Mouse (Mus musculus) forebrain, embryonic 13.5 days (tissue): ENCODE measurements around the gene Rnf138rt1. TPM values are rescaled to one million over a fixed set of nuclear protein-coding genes. Genes with fewer than 3 reads are reported as not detected.

ENCODE experiments used
- ATAC-seq: fragments of 200-750 bp; cut with Nextera tagmentation; 2 replicates; pipeline ENCODE4 v1.8.0; 2017
- H3K27ac ChIP-seq: fragments of 300-500 bp; sonication (generic); 2 replicates; pipeline ENCODE4 v1.5.1; 2015; ENCODE audit warnings: inconsistent platforms, mild to moderate bottlenecking, moderate library complexity
- H3K27me3 ChIP-seq: fragments of 300-500 bp; sonication (generic); 2 replicates; pipeline ENCODE4 v1.6.1; 2015; ENCODE audit warnings: mild to moderate bottlenecking, inconsistent platforms
- H3K36me3 ChIP-seq: fragments of 300-500 bp; sonication (generic); 2 replicates; pipeline ENCODE4 v1.6.1; 2015; ENCODE audit warnings: mild to moderate bottlenecking, inconsistent platforms; ENCODE audit not compliant: poor library complexity, severe bottlenecking
- H3K4me1 ChIP-seq: fragments of 300-500 bp; sonication (generic); 2 replicates; pipeline ENCODE4 v1.6.1; 2015; ENCODE audit warnings: inconsistent platforms
- H3K4me2 ChIP-seq: fragments of 300-500 bp; sonication (generic); 2 replicates; pipeline ENCODE4 v1.6.1; 2015; ENCODE audit warnings: inconsistent platforms, mild to moderate bottlenecking, moderate library complexity
- H3K4me3 ChIP-seq: fragments of 300-500 bp; sonication (generic); 2 replicates; pipeline ENCODE4 v1.5.1; 2015; ENCODE audit warnings: mild to moderate bottlenecking, inconsistent platforms
- H3K9ac ChIP-seq: fragments of 300-500 bp; sonication (generic); 2 replicates; pipeline ENCODE4 v1.6.1; 2015; ENCODE audit warnings: mild to moderate bottlenecking, inconsistent platforms
- H3K9me3 ChIP-seq: fragments of 300-500 bp; sonication (generic); replicated peaks from 2 replicates; pipeline ENCODE4 v1.6.1; 2016; ENCODE audit warnings: inconsistent platforms
- WGBS: fragments of 180-500 bp; shearing (Covaris S2); methylation state at CpG from one replicate; pipeline ENCODE4 v1.1.7; 2015; 5-methylcytosine and 5-hydroxymethylcytosine counted together
- polyA plus RNA-seq: library from polyadenylated mRNA; unstranded; fragments of >200 nt; fragmentation: Nextera tagmentation; extraction: Ambion mirVana; gene quantifications from 2 replicates; pipeline ENCODE4 v1.2.1, GENCODE M21; 2015

The Rnf138rt1 gene
- 1.3 and 2.3 TPM in 2 replicates for polyA plus RNA-seq

DNA sequence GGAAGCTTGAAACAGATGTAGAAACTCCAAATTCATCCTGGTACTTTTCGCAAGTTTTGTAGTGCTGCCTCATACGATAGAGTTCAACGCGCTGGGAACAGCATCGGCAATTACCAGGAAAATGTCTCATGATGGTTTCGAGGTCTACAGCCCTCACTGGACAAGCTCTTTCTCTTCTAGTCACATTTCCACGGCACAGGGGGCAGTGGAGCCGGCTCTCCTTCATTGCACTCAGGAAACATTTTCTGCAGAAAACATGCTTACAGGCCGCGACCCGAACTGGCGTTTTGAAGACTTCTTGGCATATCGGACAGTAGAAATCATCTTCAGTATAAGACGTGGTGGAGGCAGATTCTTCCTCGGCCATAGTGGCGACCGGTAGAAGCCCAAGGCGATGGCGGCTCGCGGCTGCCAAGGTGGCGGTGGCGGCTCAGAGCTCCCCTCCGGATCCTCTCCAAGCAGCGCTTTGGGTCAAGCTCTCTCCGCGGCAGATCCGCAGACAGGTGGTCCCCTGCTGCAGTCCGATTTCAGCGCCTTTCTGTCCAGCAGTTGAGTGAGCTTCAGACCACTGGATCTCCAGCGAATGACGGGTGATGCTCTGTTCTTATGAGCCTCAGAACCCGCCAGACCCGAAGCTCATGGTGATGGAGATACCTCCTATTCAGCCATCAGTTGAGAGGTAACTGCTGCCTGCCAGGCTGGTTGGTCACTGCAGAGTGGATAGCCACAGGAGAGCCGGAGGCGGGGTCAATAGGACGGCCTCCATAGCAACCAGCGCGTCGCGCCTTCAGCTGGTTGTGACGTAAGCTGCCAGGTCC lies at the start of gene Rnf138rt1:
Gene Rnf138rt1 (minus strand): TSS at position 713 of the 818 bp plus-strand sequence.
- peaks cover 20% of the 10 kb centered on the region; the same call in 1 of the 2 replicates for H3K27me3 ChIP-seq
- peak within 1 kb of the TSS; percentile 46 for H3K9ac ChIP-seq
- H3K4me2 ChIP-seq = peak within 1 kb of the TSS; percentile 67
- no peaks in the 10 kb centered on the region for H3K36me3 ChIP-seq
- peak; percentile 87 for ATAC-seq
- 18% methylated on average over 39 of the region's 42 CpGs for WGBS
- H3K4me1 ChIP-seq = no peaks in the 10 kb centered on the region
- peak within 1 kb of the TSS; percentile 42 for H3K4me3 ChIP-seq
- H3K27ac ChIP-seq = no peak within 1 kb of the TSS
- no peaks in the 10 kb centered on the region for H3K9me3 ChIP-seq

- H3K4me1 ChIP-seq = no peaks in the 10 kb centered on the region
- H3K9ac ChIP-seq = no peak overlapping the region
- 0 out of 2 replicates have a peak, but pooled peaks cover 5% of the 10 kb centered on the region for H3K27me3 ChIP-seq
- no peaks in the 10 kb centered on the region for H3K9me3 ChIP-seq
- 67% methylated on average over 1 of the region's 1 CpGs for WGBS
- no peaks in the 10 kb centered on the region for H3K36me3 ChIP-seq
- no peak overlapping the region for H3K4me3 ChIP-seq
- no peak for ATAC-seq
- H3K27ac ChIP-seq = no peak overlapping the region
- H3K4me2 ChIP-seq = no peak overlapping the region
Measured at GRCm38 (mm10) chrX:163807270-163807669, 46.1 kb upstream of the Rnf138rt1 start.

DNA sequence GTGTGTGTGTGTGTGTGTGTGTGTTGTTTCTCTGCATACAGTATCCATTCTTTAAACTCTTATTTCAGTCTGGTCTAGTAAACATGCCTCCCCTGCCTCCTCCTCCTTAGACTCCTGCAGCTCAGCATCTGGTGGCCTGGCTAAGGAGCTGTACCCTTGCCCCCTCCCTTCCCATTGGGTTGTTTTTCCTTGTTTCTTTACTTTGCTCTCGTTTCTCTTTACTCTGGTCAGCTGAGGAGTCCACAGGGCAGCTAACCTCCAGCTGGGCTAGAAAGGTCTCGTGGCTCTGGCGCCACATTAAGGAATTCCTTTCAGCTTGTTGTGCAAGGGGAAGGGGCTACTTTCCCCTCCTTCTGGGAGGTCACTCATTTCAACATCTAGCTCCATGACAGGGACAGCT lies 5.2 kb upstream of the Rnf138rt1 start:
- ATAC-seq = no peak
- no peak overlapping the region for H3K4me2 ChIP-seq
- H3K4me1 ChIP-seq = no peaks in the 10 kb centered on the region
- no peaks in the 10 kb centered on the region for H3K36me3 ChIP-seq
- 30% methylated on average over 3 of the region's 3 CpGs for WGBS
- no peaks in the 10 kb centered on the region for H3K9me3 ChIP-seq
- H3K9ac ChIP-seq = no peak overlapping the region
- no peak overlapping the region for H3K27ac ChIP-seq
- peaks cover 13% of the 10 kb centered on the region; the same call in 1 of the 2 replicates for H3K27me3 ChIP-seq
- no peak overlapping the region for H3K4me3 ChIP-seq

DNA sequence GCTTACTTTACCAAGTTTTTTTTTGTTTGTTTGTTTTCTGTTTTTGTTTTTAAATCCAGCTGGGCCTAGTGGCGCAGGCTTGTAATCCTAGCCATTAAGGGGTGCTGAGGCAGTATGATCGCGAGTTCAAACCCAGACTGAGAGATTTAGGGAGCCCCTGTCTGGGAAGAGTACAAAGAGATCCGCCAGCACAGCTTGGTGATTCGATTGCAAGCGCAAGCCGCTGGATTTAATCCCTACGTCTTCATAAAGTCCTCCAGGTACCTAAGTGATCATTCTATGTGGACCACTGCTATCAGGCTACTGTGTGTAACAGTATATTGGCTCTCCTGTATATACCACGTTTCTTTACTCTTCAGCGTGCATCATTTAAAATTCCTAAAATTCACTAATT lies 303 bp upstream of the Rnf138rt1 start:
- H3K9ac ChIP-seq = 0 out of 2 replicates have a peak overlapping the region, but pooled peaks have one; percentile 46
- WGBS = 36% methylated on average over 10 of the region's 10 CpGs
- peak overlapping the region; percentile 42 for H3K4me3 ChIP-seq
- peak; percentile 7; the same call in 1 of the 2 replicates for ATAC-seq
- H3K27ac ChIP-seq = no peak overlapping the region
- H3K36me3 ChIP-seq = no peaks in the 10 kb centered on the region
- H3K4me2 ChIP-seq = peak overlapping the region; percentile 67
- no peaks in the 10 kb centered on the region for H3K4me1 ChIP-seq
- no peaks in the 10 kb centered on the region for H3K9me3 ChIP-seq
- H3K27me3 ChIP-seq = peaks cover 20% of the 10 kb centered on the region; the same call in 1 of the 2 replicates

GRCm38 (mm10) chrX:163745996-163746395 lies 15.1 kb downstream of the Rnf138rt1 start:
- WGBS = 90% methylated on average over 6 of the region's 6 CpGs
- no peaks in the 10 kb centered on the region for H3K4me1 ChIP-seq
- no peak for ATAC-seq
- no peak overlapping the region for H3K4me3 ChIP-seq
- no peaks in the 10 kb centered on the region for H3K36me3 ChIP-seq
- H3K27me3 ChIP-seq = no peaks in the 10 kb centered on the region; the same call in 1 of the 2 replicates
- H3K4me2 ChIP-seq = no peak overlapping the region
- H3K9me3 ChIP-seq = no peaks in the 10 kb centered on the region
- H3K27ac ChIP-seq = no peak overlapping the region
- no peak overlapping the region for H3K9ac ChIP-seq

- H3K4me3 ChIP-seq = no peak overlapping the region
- no peak overlapping the region for H3K9ac ChIP-seq
- H3K27ac ChIP-seq = no peak overlapping the region
- 79% methylated on average over 2 of the region's 2 CpGs for WGBS
- no peaks in the 10 kb centered on the region for H3K4me1 ChIP-seq
- no peaks in the 10 kb centered on the region for H3K36me3 ChIP-seq
- H3K27me3 ChIP-seq = no peaks in the 10 kb centered on the region; the same call in 1 of the 2 replicates
- no peak overlapping the region for H3K4me2 ChIP-seq
- ATAC-seq = no peak
- H3K9me3 ChIP-seq = no peaks in the 10 kb centered on the region
Measured at GRCm38 (mm10) chrX:163743896-163744295, 17.2 kb downstream of the Rnf138rt1 start.

DNA sequence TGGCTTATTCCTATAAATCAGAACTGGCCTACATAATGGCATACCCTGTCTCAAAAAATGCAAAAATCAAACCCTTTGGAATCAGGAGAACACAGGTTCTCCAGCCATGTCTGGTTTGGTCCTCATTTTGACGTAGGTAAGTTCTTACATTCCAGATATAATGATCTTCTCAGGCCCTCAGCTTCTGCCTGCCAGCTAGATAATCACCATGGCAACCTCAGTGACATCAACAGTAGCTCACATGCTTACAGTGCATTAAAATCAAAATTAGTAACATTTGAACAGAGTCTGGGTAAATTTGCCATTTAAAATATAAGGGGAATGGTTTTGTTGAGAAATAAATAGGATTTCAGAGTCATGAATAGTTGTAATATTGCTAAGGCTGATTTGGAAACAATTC lies 22.2 kb downstream of the Rnf138rt1 start:
- Histone ChIP-seq H3K4me2 (no peak overlapping the region), H3K4me3 (no peak overlapping the region), H3K27me3 (no peaks in the 10 kb centered on the region), H3K4me1 (no peaks in the 10 kb centered on the region), H3K27ac (no peak overlapping the region), H3K9me3 (no peaks in the 10 kb centered on the region), H3K9ac (no peak overlapping the region), H3K36me3 (no peaks in the 10 kb centered on the region)
- ATAC-seq = no peak
- 57% methylated on average over 1 of the region's 1 CpGs for WGBS

GRCm38 (mm10) chrX:163734145-163734544 lies 27.0 kb downstream of the Rnf138rt1 start:
- H3K27ac ChIP-seq = no peak overlapping the region
- no peak for ATAC-seq
- 100% methylated on average over 1 of the region's 1 CpGs for WGBS

GRCm38 (mm10) chrX:163723630-163724029 lies 37.5 kb downstream of the Rnf138rt1 start:
- Histone ChIP-seq H3K27ac (peak overlapping the region; percentile 40; the same call in 1 of the 2 replicates), H3K9me3 (no peaks in the 10 kb centered on the region), H3K4me2 (peak overlapping the region; percentile 28; the same call in 1 of the 2 replicates), H3K9ac (no peak overlapping the region), H3K4me3 (no peak overlapping the region), H3K36me3 (no peaks in the 10 kb centered on the region), H3K27me3 (peaks cover 12% of the 10 kb centered on the region; the same call in 1 of the 2 replicates), H3K4me1 (no peaks in the 10 kb centered on the region)
- peak; percentile 41; the same call in 1 of the 2 replicates for ATAC-seq

More at GRCm38 (mm10) chrX:163734145-163734544, 27.0 kb downstream of the Rnf138rt1 start:
- no peak overlapping the region for H3K4me3 ChIP-seq
- H3K4me2 ChIP-seq = no peak overlapping the region
- H3K27me3 ChIP-seq = no peaks in the 10 kb centered on the region
- no peaks in the 10 kb centered on the region for H3K4me1 ChIP-seq
- H3K9ac ChIP-seq = no peak overlapping the region
- H3K36me3 ChIP-seq = no peaks in the 10 kb centered on the region
- H3K9me3 ChIP-seq = no peaks in the 10 kb centered on the region

- Histone ChIP-seq H3K4me2 (peak overlapping the region; percentile 28; the same call in 1 of the 2 replicates), H3K4me3 (no peak overlapping the region), H3K36me3 (no peaks in the 10 kb centered on the region), H3K9ac (no peak overlapping the region), H3K27ac (peak overlapping the region; percentile 40; the same call in 1 of the 2 replicates), H3K9me3 (no peaks in the 10 kb centered on the region), H3K4me1 (no peaks in the 10 kb centered on the region), H3K27me3 (peaks cover 12% of the 10 kb centered on the region; the same call in 1 of the 2 replicates)
- ATAC-seq = peak; percentile 85
- WGBS = 25% methylated on average over 12 of the region's 12 CpGs
Measured at GRCm38 (mm10) chrX:163722785-163723577, 38.1 kb downstream of the Rnf138rt1 start.

GRCm38 (mm10) chrX:163720597-163720996 lies 40.5 kb downstream of the Rnf138rt1 start:
- Histone ChIP-seq H3K4me3 (no peak overlapping the region), H3K9ac (no peak overlapping the region), H3K9me3 (no peaks in the 10 kb centered on the region), H3K4me2 (no peak overlapping the region), H3K4me1 (no peaks in the 10 kb centered on the region), H3K36me3 (no peaks in the 10 kb centered on the region), H3K27me3 (peaks cover 8% of the 10 kb centered on the region; the same call in 1 of the 2 replicates), H3K27ac (no peak overlapping the region)
- no peak for ATAC-seq
- 75% methylated on average over 2 of the region's 2 CpGs for WGBS
